Mouse (Mus musculus) midbrain, embryonic 16.5 days (tissue): Measurements from ENCODE around the gene Olfr1368. TPM values are rescaled to one million over a fixed set of nuclear protein-coding genes. Genes with fewer than 3 reads are reported as not detected.
A peak's percentile ranks its signal among the peaks of the same experiment; 100 is the strongest.

ENCODE experiments used
- ATAC-seq: fragments of 200-750 bp; cut with Nextera tagmentation; 2 replicates; pipeline ENCODE4 v1.8.0; 2017; ENCODE audit warnings: moderate TSS enrichment
- H3K27ac ChIP-seq: fragments of 300-500 bp; sonication (generic); 2 replicates; pipeline ENCODE4 v1.5.1; 2014; ENCODE audit warnings: mild to moderate bottlenecking, low read length, mixed read lengths
- H3K27me3 ChIP-seq: fragments of 300-500 bp; sonication (generic); 2 replicates; pipeline ENCODE4 v1.6.1; 2014; ENCODE audit warnings: low read depth, low read length, mixed read lengths; ENCODE audit not compliant: control insufficient read depth, insufficient read depth
- H3K36me3 ChIP-seq: fragments of 300-500 bp; sonication (generic); 2 replicates; pipeline ENCODE4 v1.6.1; 2014; ENCODE audit warnings: mild to moderate bottlenecking, low read length, moderate library complexity, mixed read lengths; ENCODE audit not compliant: control insufficient read depth, insufficient read depth
- H3K4me1 ChIP-seq: fragments of 300-500 bp; sonication (generic); 2 replicates; pipeline ENCODE4 v1.6.1; 2014; ENCODE audit warnings: mild to moderate bottlenecking, low read length, mixed read lengths; ENCODE audit not compliant: control insufficient read depth, insufficient read depth
- H3K4me2 ChIP-seq: fragments of 300-500 bp; sonication (generic); 2 replicates; pipeline ENCODE4 v1.6.1; 2014; ENCODE audit warnings: mild to moderate bottlenecking, low read length, mixed read lengths
- H3K4me3 ChIP-seq: fragments of 300-500 bp; sonication (generic); 2 replicates; pipeline ENCODE4 v1.5.1; 2014; ENCODE audit warnings: low read depth, mild to moderate bottlenecking, low read length, moderate library complexity, mixed read lengths
- H3K9ac ChIP-seq: fragments of 300-500 bp; sonication (generic); 2 replicates; pipeline ENCODE4 v1.6.1; 2014; ENCODE audit warnings: low read depth, low read length, mixed read lengths
- H3K9me3 ChIP-seq: fragments of 300-500 bp; sonication (generic); replicated peaks from 2 replicates; pipeline ENCODE4 v1.6.1; 2014; ENCODE audit warnings: mild to moderate bottlenecking, low read length, mixed read lengths; ENCODE audit not compliant: control insufficient read depth, poor library complexity, severe bottlenecking
- WGBS: fragments of 180-500 bp; shearing (Covaris S2); extraction: QIAGEN DNeasy Blood & Tissue Kit; methylation state at CpG from one replicate; pipeline ENCODE4 v1.1.7; 2014; 5-methylcytosine and 5-hydroxymethylcytosine counted together
- polyA plus RNA-seq: library from polyadenylated mRNA; unstranded; fragments of >200 nt; fragmentation: Nextera tagmentation; extraction: Ambion mirVana; gene quantifications from 2 replicates; pipeline ENCODE4 v1.2.1, GENCODE M21; 2015

The Olfr1368 gene
- polyA plus RNA-seq, 1 experiment from 2014 or later, result not detected

DNA sequence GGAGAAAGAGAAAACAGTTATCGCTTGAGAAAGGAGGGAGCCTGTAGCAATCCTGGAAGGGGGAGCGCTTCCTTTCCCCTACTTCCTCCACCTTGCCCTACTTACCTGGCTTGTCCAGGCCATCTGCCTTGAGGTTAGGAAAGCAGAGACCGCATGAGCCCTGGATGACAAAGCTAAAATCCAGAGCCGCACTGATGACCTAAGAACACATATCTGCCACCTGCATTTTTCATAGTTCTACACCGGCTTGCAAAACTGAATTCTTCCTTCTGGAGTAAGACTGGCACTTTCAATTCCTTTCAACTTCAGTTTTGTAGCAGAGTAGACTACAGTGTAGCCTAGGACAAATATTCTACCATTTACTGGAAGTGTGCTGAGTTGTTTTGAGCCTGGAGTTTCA, 32.7 kb upstream of the Olfr1368 start:
- ATAC-seq, result no peak
- no peak overlapping the region for H3K27ac ChIP-seq
- H3K27me3 ChIP-seq, result no peaks in the 10 kb centered on the region
- no peaks in the 10 kb centered on the region for H3K9me3 ChIP-seq
- peaks cover 21% of the 10 kb centered on the region for H3K4me1 ChIP-seq
- 81% methylated on average over 5 of the region's 5 CpGs for WGBS
- no peak overlapping the region for H3K4me3 ChIP-seq
- no peak overlapping the region for H3K9ac ChIP-seq
- H3K36me3 ChIP-seq, result peaks cover 5% of the 10 kb centered on the region; the same call in 1 of the 2 replicates
- H3K4me2 ChIP-seq, result no peak overlapping the region

DNA sequence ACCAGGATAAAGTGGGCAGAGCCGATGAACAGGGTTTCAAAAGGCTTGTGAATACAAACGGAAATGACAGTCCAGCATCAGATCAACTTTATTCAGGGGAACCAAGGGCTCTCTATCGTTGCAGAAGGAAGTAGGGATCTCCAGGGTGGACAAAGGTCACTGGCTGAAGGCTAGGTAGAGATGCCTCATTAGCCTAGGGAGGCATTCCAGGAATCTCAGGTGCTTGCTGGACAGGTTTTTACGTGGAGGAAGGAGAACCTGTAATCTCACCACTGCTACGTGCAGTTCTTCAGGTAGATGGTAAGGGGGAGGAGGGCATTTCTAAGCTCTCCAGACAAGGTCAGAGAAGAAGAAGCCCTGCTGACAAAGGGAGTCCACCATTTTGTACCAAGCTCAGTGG, 32.0 kb upstream of the Olfr1368 start:
- Histone ChIP-seq H3K9me3 (no peaks in the 10 kb centered on the region), H3K4me2 (no peak overlapping the region), H3K36me3 (no peaks in the 10 kb centered on the region), H3K27ac (no peak overlapping the region), H3K9ac (no peak overlapping the region), H3K27me3 (no peaks in the 10 kb centered on the region), H3K4me1 (peaks cover 22% of the 10 kb centered on the region), H3K4me3 (no peak overlapping the region)
- 72% methylated on average over 5 of the region's 5 CpGs for WGBS
- ATAC-seq, result no peak

DNA sequence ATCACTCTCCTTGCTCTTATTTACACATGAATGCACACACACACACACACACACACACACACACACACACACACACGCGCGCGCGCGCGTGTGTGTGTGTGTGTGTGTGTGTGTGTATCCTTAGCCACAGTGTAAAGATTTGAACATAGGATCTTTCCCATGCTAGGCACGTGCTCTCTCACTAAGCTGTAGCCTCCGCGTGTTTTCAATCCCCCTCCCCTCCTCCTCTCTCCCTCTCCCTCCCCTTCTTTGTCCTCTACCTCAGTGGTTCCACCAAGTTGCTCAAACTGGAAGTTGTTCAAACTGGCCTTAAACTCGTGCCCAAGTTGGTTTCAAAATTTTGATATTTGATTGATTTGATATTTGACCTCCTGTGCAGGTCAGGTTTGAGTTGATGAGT, 31.1 kb upstream of the Olfr1368 start:
- peaks cover 16% of the 10 kb centered on the region for H3K4me1 ChIP-seq
- 65% methylated on average over 11 of the region's 11 CpGs for WGBS
- no peak overlapping the region for H3K27ac ChIP-seq
- H3K4me3 ChIP-seq, result no peak overlapping the region
- H3K9me3 ChIP-seq, result no peaks in the 10 kb centered on the region
- no peak for ATAC-seq
- H3K27me3 ChIP-seq, result no peaks in the 10 kb centered on the region
- no peak overlapping the region for H3K4me2 ChIP-seq
- H3K36me3 ChIP-seq, result no peaks in the 10 kb centered on the region
- H3K9ac ChIP-seq, result no peak overlapping the region

DNA sequence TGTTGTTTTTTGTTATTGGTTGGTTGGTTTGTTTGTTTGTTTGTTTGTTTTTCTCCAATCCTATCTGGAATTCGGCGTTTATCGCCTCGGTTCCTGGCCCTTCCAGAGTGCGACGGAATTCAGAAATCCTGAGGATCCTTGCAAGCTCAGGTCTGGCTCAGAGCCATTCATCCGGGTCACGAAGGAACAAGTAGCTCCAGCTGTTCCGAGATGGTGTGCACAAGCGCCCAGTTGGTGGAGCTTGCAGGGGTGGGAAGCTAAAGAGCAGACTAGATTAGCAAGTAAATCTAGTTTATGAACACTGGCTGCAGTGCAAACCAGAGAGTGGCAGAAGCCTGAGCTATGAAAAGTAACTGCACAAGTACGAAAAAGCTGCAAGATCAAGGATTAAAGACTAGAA, 27.4 kb upstream of the Olfr1368 start:
- H3K36me3 ChIP-seq, result no peaks in the 10 kb centered on the region
- no peak overlapping the region for H3K27ac ChIP-seq
- no peaks in the 10 kb centered on the region for H3K9me3 ChIP-seq
- under 1% methylated on average over 11 of the region's 11 CpGs for WGBS
- H3K4me3 ChIP-seq, result peak overlapping the region; percentile 43
- H3K4me1 ChIP-seq, result peaks cover 10% of the 10 kb centered on the region
- no peaks in the 10 kb centered on the region for H3K27me3 ChIP-seq
- no peak for ATAC-seq
- H3K4me2 ChIP-seq, result peak overlapping the region; percentile 73
- H3K9ac ChIP-seq, result peak overlapping the region; percentile 60

DNA sequence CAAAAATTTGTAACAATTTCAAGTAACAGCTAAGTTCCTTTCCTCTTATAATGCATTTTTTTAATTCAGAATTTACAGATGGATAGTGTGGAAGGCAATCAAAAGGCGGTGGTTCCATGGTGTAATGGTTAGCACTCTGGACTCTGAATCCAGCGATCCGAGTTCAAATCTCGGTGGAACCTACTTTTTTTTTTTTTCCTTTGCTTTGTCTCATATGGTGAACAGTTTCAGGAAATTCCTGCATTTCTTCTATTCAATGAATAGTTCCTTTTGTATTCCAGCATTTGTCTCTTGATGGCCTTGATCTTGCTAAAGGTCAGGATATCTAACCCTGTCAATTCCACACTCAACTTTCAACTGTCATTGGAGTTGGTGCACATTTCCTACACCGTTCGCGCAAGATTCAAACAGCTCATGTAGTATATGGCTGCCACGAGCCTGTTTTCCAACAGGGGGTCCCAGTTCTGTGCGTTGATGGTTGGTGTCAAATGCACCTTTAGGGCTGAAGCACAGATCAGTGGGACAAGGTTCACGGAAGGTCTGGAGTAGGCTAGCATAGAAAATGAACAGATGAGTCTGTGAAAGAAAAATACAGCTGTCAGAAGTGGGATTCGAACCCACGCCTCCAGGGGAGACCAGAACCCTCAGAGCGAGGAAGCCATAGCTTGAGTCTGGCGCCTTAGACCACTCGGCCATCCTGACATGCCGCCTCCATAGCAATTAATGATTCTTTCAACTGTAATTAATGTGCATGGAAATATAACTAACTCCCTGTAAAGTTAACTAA, 26.8 kb upstream of the Olfr1368 start:
- Histone ChIP-seq H3K9ac (no peak overlapping the region), H3K4me2 (peak overlapping the region; percentile 98), H3K4me1 (peaks cover 10% of the 10 kb centered on the region), H3K9me3 (no peaks in the 10 kb centered on the region), H3K4me3 (peak overlapping the region; percentile 43), H3K27ac (no peak overlapping the region; the same call in 1 of the 2 replicates), H3K27me3 (no peaks in the 10 kb centered on the region), H3K36me3 (no peaks in the 10 kb centered on the region)
- ATAC-seq, result peak; percentile 67
- WGBS, result under 1% methylated on average over 16 of the region's 16 CpGs

DNA sequence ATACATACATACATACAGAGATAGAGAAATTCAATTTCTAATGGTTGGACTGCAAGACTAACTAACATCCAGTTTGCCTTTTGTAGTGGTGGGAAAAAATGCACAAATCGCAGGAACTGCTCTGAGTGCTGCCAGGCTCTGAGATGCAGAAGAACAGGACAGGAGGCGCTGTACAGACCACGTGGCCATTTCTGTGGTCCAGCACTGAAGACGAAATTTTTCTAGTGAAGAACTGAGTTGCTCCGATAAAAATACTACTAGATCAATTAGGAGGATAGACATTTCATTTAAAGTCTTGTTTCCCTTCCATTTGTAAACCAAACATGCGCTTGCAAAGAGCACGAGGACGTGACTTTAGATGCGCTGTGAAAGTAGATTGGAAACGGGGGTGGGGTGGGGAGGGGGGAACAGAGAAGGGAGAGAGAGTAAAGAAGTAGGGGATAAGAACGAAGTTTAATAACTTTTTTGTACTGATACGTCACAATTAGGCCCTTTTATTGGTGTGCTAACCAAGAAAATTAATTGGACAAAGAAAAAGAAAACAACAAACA, 26.0 kb upstream of the Olfr1368 start:
- under 1% methylated on average over 12 of the region's 12 CpGs for WGBS
- 0 out of 2 replicates have a peak, but pooled peaks have one; percentile 36 for ATAC-seq
- H3K36me3 ChIP-seq, result no peaks in the 10 kb centered on the region
- no peaks in the 10 kb centered on the region for H3K9me3 ChIP-seq
- peak overlapping the region; percentile 98 for H3K4me2 ChIP-seq
- no peak overlapping the region for H3K27ac ChIP-seq
- H3K9ac ChIP-seq, result peak overlapping the region; percentile 13; the same call in 1 of the 2 replicates
- no peaks in the 10 kb centered on the region for H3K27me3 ChIP-seq
- peak overlapping the region; percentile 43 for H3K4me3 ChIP-seq
- H3K4me1 ChIP-seq, result peaks cover 10% of the 10 kb centered on the region

DNA sequence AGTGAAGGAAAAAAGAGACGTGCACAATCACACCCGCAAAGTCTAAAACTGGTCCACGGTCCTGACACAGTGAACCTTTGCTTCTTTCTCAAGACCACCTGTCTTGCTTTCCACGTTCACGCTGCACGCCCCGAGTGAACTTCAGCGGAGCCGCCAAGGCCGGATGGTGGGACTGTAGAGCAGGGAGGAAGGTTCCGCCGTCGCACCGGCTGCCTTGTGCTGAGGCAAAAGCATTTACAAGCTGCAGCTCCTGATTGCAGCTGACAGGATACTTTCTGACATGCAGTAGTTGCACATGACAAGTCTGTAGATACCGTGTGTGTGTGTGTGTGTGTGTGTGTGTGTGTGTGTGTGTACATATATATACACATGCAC, 25.5 kb upstream of the Olfr1368 start:
- peak overlapping the region; percentile 98 for H3K4me2 ChIP-seq
- H3K36me3 ChIP-seq, result no peaks in the 10 kb centered on the region
- H3K9ac ChIP-seq, result peak overlapping the region; percentile 59
- peak overlapping the region; percentile 33; the same call in 1 of the 2 replicates for H3K27ac ChIP-seq
- no peak for ATAC-seq
- WGBS, result 7% methylated on average over 15 of the region's 15 CpGs
- peak overlapping the region; percentile 43 for H3K4me3 ChIP-seq
- H3K9me3 ChIP-seq, result no peaks in the 10 kb centered on the region
- peaks cover 12% of the 10 kb centered on the region for H3K4me1 ChIP-seq
- H3K27me3 ChIP-seq, result no peaks in the 10 kb centered on the region

DNA sequence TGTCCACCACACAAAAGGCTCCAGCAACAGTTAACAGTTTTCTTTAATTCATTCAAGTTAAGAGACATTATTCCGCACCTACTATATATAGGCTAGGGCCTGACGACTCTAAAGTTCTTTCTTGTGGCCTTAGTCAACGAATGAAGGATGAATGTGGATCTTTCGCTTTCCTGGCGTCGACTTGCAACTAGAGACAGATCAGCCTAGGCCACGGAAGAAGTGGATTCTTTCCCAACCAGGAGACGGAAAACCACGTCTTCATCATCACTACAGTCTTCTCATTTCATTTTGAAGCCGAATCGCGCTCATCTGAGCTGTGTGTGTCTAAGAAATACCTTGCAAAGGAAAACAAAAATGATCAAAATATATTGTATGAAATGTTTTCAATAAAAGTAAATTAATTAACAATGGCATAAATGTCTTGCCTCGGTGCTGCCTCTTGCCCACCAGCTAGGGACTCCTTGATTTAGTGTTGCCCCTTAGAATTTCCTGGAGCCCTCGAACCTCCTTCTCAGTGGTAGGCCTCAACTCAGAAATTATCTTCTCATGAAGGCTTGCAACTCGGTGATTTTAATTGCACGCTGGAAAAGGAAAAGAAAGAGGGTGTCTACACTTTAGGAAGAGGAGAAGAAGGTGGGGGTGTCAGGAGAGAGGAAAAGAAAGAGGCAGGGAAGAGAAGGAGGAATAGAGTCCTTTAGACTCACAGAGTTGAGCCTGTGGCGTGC, 24.9 kb upstream of the Olfr1368 start:
- no peak overlapping the region; the same call in 1 of the 2 replicates for H3K27ac ChIP-seq
- peak overlapping the region; percentile 62 for H3K4me3 ChIP-seq
- 36% methylated on average over 17 of the region's 17 CpGs for WGBS
- peak overlapping the region; percentile 59 for H3K9ac ChIP-seq
- ATAC-seq, result no peak
- no peaks in the 10 kb centered on the region for H3K27me3 ChIP-seq
- H3K36me3 ChIP-seq, result no peaks in the 10 kb centered on the region
- H3K4me2 ChIP-seq, result peak overlapping the region; percentile 98
- peaks cover 12% of the 10 kb centered on the region for H3K4me1 ChIP-seq
- H3K9me3 ChIP-seq, result no peaks in the 10 kb centered on the region
